Mouse (Mus musculus): Measurements from ENCODE around the gene B4gat1. TPM values are rescaled to one million over a fixed set of nuclear protein-coding genes. Genes with fewer than 3 reads are reported as not detected.
A peak's percentile ranks its signal among the peaks of the same experiment; 100 is the strongest.

B4gat1 gene
- polyA plus RNA-seq, 1 experiment from 2014 or later = 8.9 TPM

- Histone ChIP-seq H3K27ac (replicated peaks) (no peak overlapping the region), H3K27me3 (peaks cover 12% of the 10 kb centered on the region), H3K4me1 (replicated peaks) (peaks cover 41% of the 10 kb centered on the region), H3K9ac (no peak overlapping the region), H3K36me3 (replicated peaks) (no peaks in the 10 kb centered on the region), H3K4me2 (no peak overlapping the region), H3K4me3 (replicated peaks) (no peak overlapping the region), H3K9me3 (replicated peaks) (no peaks in the 10 kb centered on the region)
- WGBS (ENCODE audit: insufficient replicate concordance) = 67% methylated on average over 6 of the region's 6 CpGs
- no peak for ATAC-seq (ENCODE audit: insufficient read depth)
These were observed 23.8 kb downstream of the B4gat1 start for GRCm38 (mm10) chr19:5062446-5062845.

GRCm38 (mm10) chr19:5065104-5065503 is 26.5 kb downstream of the B4gat1 start:
- H3K4me2 ChIP-seq = no peak overlapping the region
- H3K27me3 ChIP-seq = peaks cover 33% of the 10 kb centered on the region
- 50% methylated on average over 7 of the region's 7 CpGs for WGBS (ENCODE audit: insufficient replicate concordance)
- H3K4me3 ChIP-seq (replicated peaks) = no peak overlapping the region
- no peaks in the 10 kb centered on the region for H3K9me3 ChIP-seq (replicated peaks)
- no peak for ATAC-seq (ENCODE audit: insufficient read depth)
- peaks cover 42% of the 10 kb centered on the region for H3K4me1 ChIP-seq (replicated peaks)
- no peak overlapping the region for H3K9ac ChIP-seq
- no peak overlapping the region for H3K27ac ChIP-seq (replicated peaks)
- no peaks in the 10 kb centered on the region for H3K36me3 ChIP-seq (replicated peaks)

- Histone ChIP-seq H3K9ac (peak overlapping the region; percentile 55; the same call in 1 of the 2 replicates), H3K9me3 (replicated peaks) (no peaks in the 10 kb centered on the region), H3K4me3 (replicated peaks) (peak overlapping the region; percentile 52), H3K27ac (replicated peaks) (peak overlapping the region; percentile 78), H3K4me2 (peak overlapping the region; percentile 82), H3K4me1 (replicated peaks) (peaks cover 51% of the 10 kb centered on the region), H3K36me3 (replicated peaks) (no peaks in the 10 kb centered on the region), H3K27me3 (peaks cover 50% of the 10 kb centered on the region)
- WGBS (ENCODE audit: insufficient replicate concordance) = 5% methylated on average over 15 of the region's 15 CpGs
- peak; percentile 87 for ATAC-seq (ENCODE audit: insufficient read depth)
These were observed 28.6 kb downstream of the B4gat1 start for GRCm38 (mm10) chr19:5067040-5067799.

DNA sequence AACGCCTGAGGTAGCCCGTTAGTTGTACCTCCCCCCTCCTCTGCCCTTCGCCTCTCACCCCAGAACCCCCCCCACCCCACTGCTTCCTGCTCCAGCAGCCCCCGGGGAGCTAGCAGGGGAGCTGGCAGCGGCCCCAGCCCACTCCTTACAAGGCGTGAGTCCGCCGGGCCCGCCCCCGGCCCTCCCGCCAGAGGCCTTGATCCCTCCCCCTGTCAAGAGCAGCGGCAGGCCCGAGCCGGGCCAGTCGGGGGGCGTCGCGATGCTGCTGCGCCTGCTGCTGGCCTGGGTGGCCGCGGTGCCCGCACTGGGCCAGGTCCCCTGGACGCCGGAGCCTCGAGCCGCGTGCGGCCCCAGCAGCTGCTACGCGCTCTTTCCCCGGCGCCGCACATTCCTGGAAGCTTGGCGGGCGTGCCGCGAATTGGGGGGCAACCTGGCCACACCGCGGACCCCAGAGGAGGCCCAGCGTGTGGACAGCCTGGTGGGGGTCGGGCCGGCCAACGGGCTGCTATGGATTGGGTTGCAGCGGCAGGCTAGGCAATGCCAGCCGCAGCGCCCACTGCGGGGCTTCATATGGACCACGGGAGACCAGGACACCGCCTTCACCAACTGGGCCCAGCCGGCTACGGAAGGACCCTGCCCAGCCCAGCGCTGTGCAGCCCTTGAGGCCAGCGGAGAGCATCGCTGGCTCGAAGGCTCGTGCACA is 29.4 kb downstream of the B4gat1 start, which contains the start of gene Cd248:
Cd248 (plus strand) TSS at position 212 of the 703 bp plus-strand sequence.
- H3K4me3 ChIP-seq (replicated peaks) = peak within 1 kb of the TSS; percentile 52
- no peaks in the 10 kb centered on the region for H3K36me3 ChIP-seq (replicated peaks)
- 2% methylated on average over 56 of the region's 56 CpGs for WGBS (ENCODE audit: insufficient replicate concordance)
- H3K9ac ChIP-seq = peak within 1 kb of the TSS; percentile 55
- H3K9me3 ChIP-seq (replicated peaks) = no peaks in the 10 kb centered on the region
- H3K27me3 ChIP-seq = peaks cover 50% of the 10 kb centered on the region
- H3K4me2 ChIP-seq = peak within 1 kb of the TSS; percentile 82
- peak within 1 kb of the TSS; percentile 78 for H3K27ac ChIP-seq (replicated peaks)
- peak; percentile 38 for ATAC-seq (ENCODE audit: insufficient read depth)
- peaks cover 59% of the 10 kb centered on the region for H3K4me1 ChIP-seq (replicated peaks)

- Histone ChIP-seq H3K9me3 (replicated peaks) (no peaks in the 10 kb centered on the region), H3K9ac (peak overlapping the region; percentile 55), H3K27ac (replicated peaks) (0 out of 2 replicates have a peak overlapping the region, but pooled peaks have one; percentile 78), H3K4me3 (replicated peaks) (peak overlapping the region; percentile 52), H3K36me3 (replicated peaks) (no peaks in the 10 kb centered on the region), H3K4me2 (peak overlapping the region; percentile 82), H3K27me3 (peaks cover 55% of the 10 kb centered on the region), H3K4me1 (replicated peaks) (peaks cover 65% of the 10 kb centered on the region)
- ATAC-seq (ENCODE audit: insufficient read depth) = no peak
- 46% methylated on average over 21 of the region's 21 CpGs for WGBS (ENCODE audit: insufficient replicate concordance)
These were observed 30.1 kb downstream of the B4gat1 start for GRCm38 (mm10) chr19:5068570-5069234.

- Histone ChIP-seq H3K4me1 (replicated peaks) (peaks cover 65% of the 10 kb centered on the region), H3K4me3 (replicated peaks) (no peak overlapping the region), H3K9ac (no peak overlapping the region), H3K4me2 (0 out of 2 replicates have a peak overlapping the region, but pooled peaks have one; percentile 82), H3K9me3 (replicated peaks) (no peaks in the 10 kb centered on the region), H3K27me3 (peaks cover 63% of the 10 kb centered on the region), H3K36me3 (replicated peaks) (no peaks in the 10 kb centered on the region), H3K27ac (replicated peaks) (no peak overlapping the region)
- ATAC-seq (ENCODE audit: insufficient read depth) = no peak
- WGBS (ENCODE audit: insufficient replicate concordance) = 73% methylated on average over 5 of the region's 5 CpGs
These were observed 30.9 kb downstream of the B4gat1 start for GRCm38 (mm10) chr19:5069486-5069885.

DNA sequence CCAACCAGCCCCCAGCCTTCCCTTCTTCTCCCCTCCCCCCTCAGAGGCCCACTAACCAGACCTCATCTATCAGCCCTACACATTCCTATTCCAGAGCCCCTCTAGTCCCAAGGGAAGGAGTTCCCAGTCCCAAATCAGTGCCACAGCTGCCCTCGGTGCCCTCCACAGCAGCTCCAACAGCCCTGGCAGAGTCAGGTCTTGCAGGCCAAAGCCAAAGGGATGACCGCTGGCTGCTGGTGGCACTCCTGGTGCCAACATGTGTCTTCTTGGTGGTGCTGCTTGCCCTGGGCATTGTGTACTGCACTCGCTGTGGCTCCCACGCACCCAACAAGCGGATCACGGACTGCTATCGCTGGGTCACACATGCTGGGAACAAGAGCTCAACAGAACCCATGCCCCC is 31.4 kb downstream of the B4gat1 start:
- ATAC-seq (ENCODE audit: insufficient read depth) = no peak
- Histone ChIP-seq H3K9ac (no peak overlapping the region), H3K9me3 (replicated peaks) (no peaks in the 10 kb centered on the region), H3K27ac (replicated peaks) (no peak overlapping the region), H3K27me3 (peaks cover 68% of the 10 kb centered on the region), H3K4me3 (replicated peaks) (no peak overlapping the region), H3K36me3 (replicated peaks) (no peaks in the 10 kb centered on the region), H3K4me1 (replicated peaks) (peaks cover 65% of the 10 kb centered on the region), H3K4me2 (no peak overlapping the region)
- WGBS (ENCODE audit: insufficient replicate concordance) = 75% methylated on average over 7 of the region's 7 CpGs

DNA sequence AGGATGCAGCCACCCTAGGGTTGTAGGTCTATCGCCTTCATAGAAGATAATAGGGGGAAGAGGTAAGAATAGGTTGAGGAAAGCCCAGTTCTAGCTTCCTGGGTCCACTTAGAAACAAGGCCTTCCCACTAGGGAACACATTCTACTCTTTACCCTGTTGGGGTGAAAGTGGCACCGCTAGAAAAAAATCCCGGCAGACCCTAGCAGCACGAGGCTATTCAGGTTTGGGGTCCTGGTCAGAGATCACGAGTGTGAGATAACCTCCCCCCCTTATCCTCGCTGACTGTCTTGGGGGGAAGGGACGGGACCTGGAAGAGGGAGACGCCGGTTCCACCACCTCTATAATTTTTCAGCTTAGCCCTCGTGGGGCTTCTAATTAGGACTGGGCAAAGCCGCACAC is 32.5 kb downstream of the B4gat1 start:
- Histone ChIP-seq H3K4me2 (peak overlapping the region; percentile 88), H3K36me3 (replicated peaks) (no peaks in the 10 kb centered on the region), H3K9me3 (replicated peaks) (no peaks in the 10 kb centered on the region), H3K4me3 (replicated peaks) (peak overlapping the region; percentile 59; the same call in 1 of the 2 replicates), H3K9ac (peak overlapping the region; percentile 42; the same call in 1 of the 2 replicates), H3K4me1 (replicated peaks) (peaks cover 65% of the 10 kb centered on the region), H3K27ac (replicated peaks) (no peak overlapping the region), H3K27me3 (peaks cover 74% of the 10 kb centered on the region)
- 20% methylated on average over 11 of the region's 11 CpGs for whole genome bisulfite sequencing (ENCODE audit: insufficient replicate concordance)
- no peak for ATAC-seq (ENCODE audit: insufficient read depth)

DNA sequence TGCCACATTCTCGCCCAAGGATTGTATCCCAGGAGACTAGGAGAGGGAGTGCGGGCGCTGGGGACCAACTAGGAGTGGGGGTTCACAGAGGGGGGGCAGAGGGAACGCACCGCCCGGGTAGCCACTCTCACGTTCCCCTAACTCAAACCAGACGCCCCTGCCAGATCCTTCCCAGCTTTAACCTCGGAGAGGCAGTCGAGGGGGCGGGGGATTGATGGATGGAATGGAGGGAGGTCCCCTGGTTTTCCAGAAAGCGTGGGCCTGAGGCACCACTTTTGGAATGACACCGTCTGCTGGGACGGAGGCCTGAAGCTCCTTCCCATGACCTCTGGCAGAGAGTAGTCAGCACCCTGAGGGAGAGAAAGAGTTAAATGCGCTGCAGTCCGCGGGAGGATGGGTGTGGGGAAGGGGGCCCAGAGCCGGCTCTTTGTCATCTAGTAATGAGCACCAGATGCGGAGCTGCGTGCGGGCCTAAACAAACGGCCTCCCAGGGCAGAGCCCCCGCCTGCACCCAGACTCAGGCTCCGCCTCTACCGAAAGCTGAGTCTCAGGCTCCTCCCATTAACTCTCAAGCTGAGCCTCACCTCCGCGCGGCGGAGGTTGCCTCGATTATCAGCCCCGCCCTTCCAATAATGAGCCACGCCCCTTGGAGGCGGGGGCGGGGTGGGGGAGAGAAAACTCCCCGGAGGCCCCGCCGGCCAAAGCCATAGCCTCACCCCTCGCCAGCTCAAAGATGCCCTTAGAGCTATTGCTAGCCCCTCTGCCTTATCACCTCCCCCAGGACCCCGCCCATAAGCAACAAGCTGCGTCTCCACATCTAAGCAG is 33.1 kb downstream of the B4gat1 start:
- Histone ChIP-seq H3K9ac (peak overlapping the region; percentile 42), H3K27ac (replicated peaks) (0 out of 2 replicates have a peak overlapping the region, but pooled peaks have one; percentile 20), H3K4me3 (replicated peaks) (peak overlapping the region; percentile 59), H3K9me3 (replicated peaks) (no peaks in the 10 kb centered on the region), H3K4me2 (peak overlapping the region; percentile 88), H3K36me3 (replicated peaks) (no peaks in the 10 kb centered on the region), H3K27me3 (peaks cover 80% of the 10 kb centered on the region), H3K4me1 (replicated peaks) (peaks cover 64% of the 10 kb centered on the region)
- WGBS (ENCODE audit: insufficient replicate concordance) = 4% methylated on average over 40 of the region's 40 CpGs
- ATAC-seq (ENCODE audit: insufficient read depth) = peak; percentile 67

DNA sequence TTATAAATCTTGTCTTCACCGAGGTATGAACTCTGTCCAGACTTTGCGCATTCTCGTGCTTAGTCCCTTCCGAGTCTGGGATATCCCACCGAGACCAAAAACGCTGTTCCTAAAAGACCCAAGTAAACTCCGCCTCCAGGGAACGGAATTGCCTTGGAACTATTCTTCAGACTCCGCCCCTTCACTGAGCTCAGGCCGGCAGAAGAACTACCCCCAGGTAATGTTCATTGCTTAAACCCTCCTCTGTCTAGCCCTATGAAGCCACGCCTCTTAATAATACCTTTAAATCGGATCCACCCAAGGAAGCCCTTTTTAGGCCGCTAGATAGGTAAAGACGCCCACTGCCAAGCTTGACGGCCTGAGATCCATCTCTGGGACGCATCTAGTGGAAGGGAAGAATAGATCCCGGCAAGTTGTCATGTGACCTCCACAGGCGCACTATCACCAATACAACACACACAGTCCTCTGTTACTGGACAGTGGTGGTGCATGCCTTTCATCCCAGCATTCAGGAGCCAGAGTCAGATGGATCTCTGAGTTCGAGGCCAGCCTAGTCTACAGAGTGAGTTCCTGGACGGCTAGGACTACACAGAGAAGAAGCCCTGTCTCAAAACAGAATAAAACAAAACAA is 33.9 kb downstream of the B4gat1 start:
- Histone ChIP-seq H3K4me1 (replicated peaks) (peaks cover 56% of the 10 kb centered on the region), H3K9ac (no peak overlapping the region), H3K9me3 (replicated peaks) (no peaks in the 10 kb centered on the region), H3K27ac (replicated peaks) (peak overlapping the region; percentile 45; the same call in 1 of the 2 replicates), H3K36me3 (replicated peaks) (no peaks in the 10 kb centered on the region), H3K4me2 (peak overlapping the region; percentile 88), H3K4me3 (replicated peaks) (peak overlapping the region; percentile 59), H3K27me3 (peaks cover 73% of the 10 kb centered on the region)
- ATAC-seq (ENCODE audit: insufficient read depth) = 0 out of 2 replicates have a peak, but pooled peaks have one; percentile 26
- WGBS (ENCODE audit: insufficient replicate concordance) = 5% methylated on average over 20 of the region's 20 CpGs

Measured in liver, embryonic 15.5 days (tissue).